Mouse (Mus musculus): Measurements from ENCODE around the gene Taar5. TPM values are rescaled to one million over a fixed set of nuclear protein-coding genes. Genes with fewer than 3 reads are reported as not detected.

Taar5 gene
- polyA plus RNA-seq, 1 experiment from 2014 or later: not detected

Other genes with a start within 250 kb of the Taar5 start
- 96.4 and 125 TPM in 2 replicates for gene Rps12, start 183.4 kb upstream of the Taar5 start, polyA plus RNA-seq (2015; fragmentation: Nextera tagmentation; extraction: Ambion mirVana)
- 18.1 and 21.1 TPM in 2 replicates for gene Slc18b1, start 173.7 kb upstream of the Taar5 start, polyA plus RNA-seq (2015; fragmentation: Nextera tagmentation; extraction: Ambion mirVana)
- gene Vnn3, start 119.2 kb upstream of the Taar5 start, polyA plus RNA-seq (2015; fragmentation: Nextera tagmentation; extraction: Ambion mirVana): not detected in 2 replicates
- 0.32 and 0.61 TPM in 2 replicates for gene Vnn1, start 76.0 kb upstream of the Taar5 start, polyA plus RNA-seq (2015; fragmentation: Nextera tagmentation; extraction: Ambion mirVana)
- not detected in 2 replicates for gene Taar1, start 50.4 kb upstream of the Taar5 start, polyA plus RNA-seq (2015; fragmentation: Nextera tagmentation; extraction: Ambion mirVana)
- not detected in 2 replicates for gene Taar2, start 32.1 kb upstream of the Taar5 start, polyA plus RNA-seq (2015; fragmentation: Nextera tagmentation; extraction: Ambion mirVana)
- not detected in 2 replicates for gene Taar3, start 21.1 kb upstream of the Taar5 start, polyA plus RNA-seq (2015; fragmentation: Nextera tagmentation; extraction: Ambion mirVana)
- not detected in 2 replicates for gene Taar4, start 10.2 kb upstream of the Taar5 start, polyA plus RNA-seq (2015; fragmentation: Nextera tagmentation; extraction: Ambion mirVana)
- gene Taar6, start 14.9 kb downstream of the Taar5 start, polyA plus RNA-seq (2015; fragmentation: Nextera tagmentation; extraction: Ambion mirVana): not detected in 2 replicates
- gene Taar7a, start 22.8 kb downstream of the Taar5 start, polyA plus RNA-seq (2015; fragmentation: Nextera tagmentation; extraction: Ambion mirVana): not detected in 2 replicates
- not detected in 2 replicates for gene Taar7b, start 29.2 kb downstream of the Taar5 start, polyA plus RNA-seq (2015; fragmentation: Nextera tagmentation; extraction: Ambion mirVana)
- gene Taar7d, start 56.5 kb downstream of the Taar5 start, polyA plus RNA-seq (2015; fragmentation: Nextera tagmentation; extraction: Ambion mirVana): not detected in 2 replicates
- not detected in 2 replicates for gene Taar7e, start 66.9 kb downstream of the Taar5 start, polyA plus RNA-seq (2015; fragmentation: Nextera tagmentation; extraction: Ambion mirVana)
- not detected in 2 replicates for gene Taar7f, start 78.8 kb downstream of the Taar5 start, polyA plus RNA-seq (2015; fragmentation: Nextera tagmentation; extraction: Ambion mirVana)
- gene Taar8a, start 105.8 kb downstream of the Taar5 start, polyA plus RNA-seq (2015; fragmentation: Nextera tagmentation; extraction: Ambion mirVana): not detected in 2 replicates
- not detected in 2 replicates for gene Taar8b, start 121.6 kb downstream of the Taar5 start, polyA plus RNA-seq (2015; fragmentation: Nextera tagmentation; extraction: Ambion mirVana)
- not detected in 2 replicates for gene Taar8c, start 131.2 kb downstream of the Taar5 start, polyA plus RNA-seq (2015; fragmentation: Nextera tagmentation; extraction: Ambion mirVana)
- not detected in 2 replicates for gene Taar9, start 138.8 kb downstream of the Taar5 start, polyA plus RNA-seq (2015; fragmentation: Nextera tagmentation; extraction: Ambion mirVana)
- gene Stx7, start 178.6 kb downstream of the Taar5 start, polyA plus RNA-seq (2015; fragmentation: Nextera tagmentation; extraction: Ambion mirVana): 280 and 309 TPM in 2 replicates